Mouse (Mus musculus) midbrain, embryonic 14.5 days (tissue): ENCODE measurements around the gene Gm21974. TPM values are rescaled to one million over a fixed set of nuclear protein-coding genes. Genes with fewer than 3 reads are reported as not detected.
"Not testable (repeated sequence)": the region's sequence is repeated elsewhere in the genome, so short reads cannot be mapped to it uniquely, and the experiment has no call there.

Experiments used
- ATAC-seq: fragments of 200-750 bp; cut with Nextera tagmentation; 2 replicates; pipeline ENCODE4 v1.8.0; 2017; ENCODE audit warnings: moderate number of reproducible peaks, moderate library complexity; ENCODE audit not compliant: low FRiP score, low TSS enrichment
- DNase-seq: peaks from one replicate; pipeline ENCODE4 v3.0.0-alpha.2; 2015
- H3K27ac ChIP-seq: fragments of 300-500 bp; sonication (generic); replicated peaks from 2 replicates; pipeline ENCODE4 v1.5.1; 2014; ENCODE audit warnings: mild to moderate bottlenecking, low read depth, low read length, moderate library complexity
- H3K27me3 ChIP-seq: fragments of 300-500 bp; sonication (generic); 2 replicates; pipeline ENCODE4 v1.6.1; 2014; ENCODE audit warnings: low read length, control low read depth, mixed read lengths; ENCODE audit not compliant: control insufficient read depth, insufficient read depth
- H3K36me3 ChIP-seq: fragments of 300-500 bp; sonication (generic); 2 replicates; pipeline ENCODE4 v1.6.1; 2014; ENCODE audit warnings: low read length, control low read depth; ENCODE audit not compliant: control insufficient read depth, insufficient read depth
- H3K4me1 ChIP-seq: fragments of 300-500 bp; sonication (generic); 2 replicates; pipeline ENCODE4 v1.6.1; 2014; ENCODE audit warnings: mild to moderate bottlenecking, antibody characterized with exemption, low read length, control low read depth; ENCODE audit not compliant: control insufficient read depth, insufficient read depth
- H3K4me2 ChIP-seq: fragments of 300-500 bp; sonication (generic); 2 replicates; pipeline ENCODE4 v1.6.1; 2014; ENCODE audit warnings: mild to moderate bottlenecking, low read length, moderate library complexity
- H3K4me3 ChIP-seq: fragments of 300-500 bp; sonication (generic); replicated peaks from 2 replicates; pipeline ENCODE4 v1.5.1; 2014; ENCODE audit warnings: low read depth, low read length
- H3K9ac ChIP-seq: fragments of 300-500 bp; sonication (generic); replicated peaks from 2 replicates; pipeline ENCODE4 v1.6.1; 2014; ENCODE audit warnings: mild to moderate bottlenecking, low read length, moderate library complexity
- H3K9me3 ChIP-seq: fragments of 300-500 bp; sonication (generic); 2 replicates; pipeline ENCODE4 v1.6.1; 2016; ENCODE audit warnings: low read length, control low read depth, mixed read lengths; ENCODE audit not compliant: control insufficient read depth
- WGBS: fragments of 180-500 bp; shearing (Covaris S2); extraction: QIAGEN DNeasy Blood & Tissue Kit; methylation state at CpG from one replicate; pipeline ENCODE4 v1.1.7; 2014; 5-methylcytosine and 5-hydroxymethylcytosine counted together
- polyA plus RNA-seq: library from polyadenylated mRNA; unstranded; fragments of >200 nt; fragmentation: Nextera tagmentation; extraction: Ambion mirVana; gene quantifications from 2 replicates; pipeline ENCODE4 v1.2.1, GENCODE M21; 2014

Gm21974 gene
- polyA plus RNA-seq, 1 experiment from 2014 or later: not detected

DNA sequence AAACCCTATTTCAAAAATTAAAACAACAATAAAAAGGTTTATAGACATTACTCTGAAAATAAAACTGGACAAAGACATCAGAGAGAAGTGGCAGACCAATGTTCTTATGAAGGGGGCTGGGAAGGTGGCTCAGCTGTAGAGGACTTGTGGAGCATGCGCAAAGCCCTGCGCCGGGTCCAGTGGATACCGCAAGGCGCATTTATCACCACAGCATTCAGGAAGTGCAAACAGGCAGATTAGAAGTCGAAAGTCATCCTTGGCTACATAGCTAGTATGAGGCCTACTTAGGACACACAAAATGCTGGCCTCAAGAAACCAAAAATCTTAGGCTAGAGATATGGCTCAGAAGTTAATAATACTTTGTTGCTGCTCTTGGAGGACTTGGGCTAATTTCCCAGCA is 37.0 kb downstream of the Gm21974 start:
- WGBS: 93% methylated on average over 6 of the region's 6 CpGs
- H3K4me3 ChIP-seq: no peak overlapping the region
- no peak overlapping the region for H3K4me2 ChIP-seq
- no peak overlapping the region for H3K9ac ChIP-seq
- no peak for DNase-seq
- H3K36me3 ChIP-seq: no peaks in the 10 kb centered on the region
- no peaks in the 10 kb centered on the region for H3K4me1 ChIP-seq
- H3K27me3 ChIP-seq: no peaks in the 10 kb centered on the region
- no peaks in the 10 kb centered on the region for H3K9me3 ChIP-seq
- no peak for ATAC-seq
- H3K27ac ChIP-seq: no peak overlapping the region

DNA sequence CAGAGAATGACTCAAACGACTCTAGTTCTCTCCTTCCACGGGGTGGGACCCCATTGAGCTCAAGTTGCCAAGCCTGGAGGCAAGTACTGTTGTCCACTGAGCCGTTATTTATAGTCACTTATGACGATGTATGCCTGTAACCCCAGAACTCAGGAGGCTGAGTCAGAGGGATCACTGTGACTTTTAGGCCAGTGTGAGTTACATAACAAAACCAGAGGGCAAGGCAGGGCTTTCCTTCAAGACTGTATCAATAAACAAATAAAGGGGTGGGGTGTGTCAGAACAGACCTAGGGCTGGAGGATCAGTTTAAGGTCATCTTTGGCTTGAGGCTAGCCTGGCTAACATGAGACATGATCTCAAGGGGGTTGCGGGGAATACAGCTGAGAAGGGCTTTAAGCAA is 44.3 kb downstream of the Gm21974 start:
- Histone ChIP-seq H3K27me3 (no peaks in the 10 kb centered on the region), H3K9me3 (no peaks in the 10 kb centered on the region), H3K9ac (no peak overlapping the region), H3K4me3 (no peak overlapping the region), H3K27ac (no peak overlapping the region), H3K36me3 (peaks cover 9% of the 10 kb centered on the region; the same call in 1 of the 2 replicates), H3K4me1 (no peaks in the 10 kb centered on the region), H3K4me2 (no peak overlapping the region)
- no peak for DNase-seq
- no peak for ATAC-seq
- 82% methylated on average over 5 of the region's 5 CpGs for WGBS

DNA sequence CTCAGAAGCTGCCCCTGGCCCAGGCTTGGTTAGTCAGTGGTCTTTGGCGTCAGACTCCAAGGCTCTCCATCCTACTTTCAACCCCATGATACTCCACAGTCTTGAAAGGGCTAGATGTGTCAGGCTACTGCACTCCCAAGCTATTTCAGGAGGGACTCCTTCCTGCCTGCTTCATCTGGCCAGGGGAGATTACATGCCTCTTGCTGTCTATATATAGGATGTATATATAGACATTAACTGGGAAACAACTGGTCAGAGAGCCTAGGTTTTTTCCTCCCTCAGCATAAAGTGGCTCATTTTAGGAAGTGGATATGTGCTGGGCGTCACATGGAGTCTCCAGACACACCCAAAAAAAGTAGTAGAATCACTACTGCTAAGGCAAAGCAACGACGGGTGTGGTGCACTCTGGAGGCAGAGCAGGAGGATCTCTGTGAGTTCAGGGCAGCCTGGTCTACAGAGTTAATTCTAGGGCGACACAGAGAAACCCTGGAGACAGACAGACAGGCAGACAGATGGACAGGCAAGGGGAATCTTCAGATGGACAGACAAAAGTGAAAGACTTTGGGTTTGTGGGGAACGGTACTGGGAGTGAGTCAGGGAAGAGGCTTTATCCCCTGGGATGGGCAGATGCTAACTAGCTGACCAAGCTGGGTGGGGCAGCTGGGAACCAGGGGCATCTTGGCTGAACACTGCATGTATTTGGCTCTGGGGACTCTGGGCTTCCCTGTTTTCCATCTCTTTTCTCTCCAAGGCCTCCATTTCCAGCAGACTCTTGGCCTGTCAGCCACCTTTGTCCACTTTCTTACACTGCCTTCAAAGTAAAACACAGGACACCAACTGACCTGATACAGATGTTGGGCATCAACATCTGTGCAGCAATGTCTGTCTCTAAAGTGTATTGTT is 45.0 kb downstream of the Gm21974 start:
- no peak for ATAC-seq
- Histone ChIP-seq H3K4me2 (no peak overlapping the region), H3K4me3 (no peak overlapping the region), H3K36me3 (peaks cover 9% of the 10 kb centered on the region; the same call in 1 of the 2 replicates), H3K9me3 (no peaks in the 10 kb centered on the region), H3K27ac (no peak overlapping the region), H3K27me3 (no peaks in the 10 kb centered on the region), H3K4me1 (no peaks in the 10 kb centered on the region), H3K9ac (no peak overlapping the region)
- no peak for DNase-seq
- WGBS: 71% methylated on average over 6 of the region's 6 CpGs

DNA sequence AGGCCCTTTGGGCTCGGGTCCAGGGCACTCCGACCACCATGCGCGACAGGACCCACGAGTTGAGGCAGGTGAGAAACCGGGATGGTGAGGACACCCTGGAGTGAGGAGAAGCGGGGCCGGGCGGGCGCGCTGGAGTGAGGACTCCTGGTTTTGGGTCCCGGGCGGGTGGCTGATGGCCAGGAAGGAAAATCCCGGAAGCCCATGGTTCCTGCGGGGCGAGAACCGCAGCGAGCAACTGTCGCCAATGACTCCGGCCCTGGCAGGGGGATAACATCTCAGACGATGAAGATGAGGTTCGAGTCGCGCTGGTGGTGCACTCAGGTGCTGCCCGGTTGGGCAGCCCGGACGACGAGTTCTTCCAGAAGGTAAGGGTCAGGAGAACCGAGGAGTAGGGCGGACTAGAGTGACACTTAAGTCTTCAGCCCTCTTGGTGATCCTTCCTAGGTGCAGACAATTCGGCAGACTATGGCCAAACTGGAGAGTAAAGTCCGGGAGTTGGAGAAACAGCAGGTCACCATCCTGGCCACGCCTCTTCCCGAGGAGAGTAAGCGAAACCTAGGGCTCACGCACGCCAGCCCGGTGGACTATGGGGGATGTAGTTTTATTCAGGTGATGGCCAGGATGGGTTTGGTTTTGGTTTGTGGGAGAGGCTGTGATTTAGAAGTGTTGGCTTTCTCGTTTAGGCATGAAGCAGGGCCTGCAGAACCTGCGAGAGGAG is 53.1 kb downstream of the Gm21974 start:
- peak; percentile 53 for ATAC-seq
- peaks cover 4% of the 10 kb centered on the region; the same call in 1 of the 2 replicates for H3K36me3 ChIP-seq
- peaks cover 5% of the 10 kb centered on the region for H3K4me1 ChIP-seq
- WGBS: under 1% methylated on average over 40 of the region's 40 CpGs
- peak overlapping the region; percentile 59 for H3K4me3 ChIP-seq
- H3K9ac ChIP-seq: peak overlapping the region; percentile 66
- peak overlapping the region; percentile 99 for H3K4me2 ChIP-seq
- peak overlapping the region; percentile 88 for H3K27ac ChIP-seq
- H3K27me3 ChIP-seq: no peaks in the 10 kb centered on the region
- H3K9me3 ChIP-seq: no peaks in the 10 kb centered on the region
- peak; percentile 86 for DNase-seq

DNA sequence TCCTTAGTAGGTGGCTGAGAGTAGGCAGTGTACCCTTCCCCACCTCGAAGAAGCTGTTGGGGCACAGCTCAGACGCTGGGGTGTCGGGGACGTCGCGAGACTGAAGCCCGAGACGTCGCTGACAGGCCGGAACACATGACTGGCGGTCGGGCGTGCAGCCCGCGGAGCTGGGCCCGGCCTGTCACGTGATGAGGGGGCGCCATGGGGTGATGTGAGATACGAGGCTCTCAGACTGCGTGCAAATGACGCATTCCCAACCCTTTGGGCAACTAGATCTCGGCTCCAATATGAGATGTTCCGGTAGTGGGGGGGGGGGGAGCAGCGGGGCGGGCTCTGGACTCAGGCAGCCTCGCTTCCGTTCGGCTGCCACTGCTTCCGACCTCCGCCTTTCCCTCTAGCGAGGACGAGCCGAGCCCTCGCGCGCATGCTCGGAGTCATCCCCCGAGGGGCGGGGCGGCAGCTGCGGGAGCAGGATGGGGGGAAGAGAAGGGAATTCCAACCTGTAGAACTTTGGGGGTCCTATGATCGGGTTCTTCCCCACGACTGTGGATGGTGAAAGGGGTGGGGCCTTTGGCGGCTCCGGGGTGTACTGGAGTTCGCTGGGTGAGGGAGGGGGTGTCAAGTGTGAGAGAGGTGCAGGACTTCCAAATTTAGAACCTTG is 53.8 kb downstream of the Gm21974 start:
- peak; percentile 95 for ATAC-seq
- Histone ChIP-seq H3K9me3 (no peaks in the 10 kb centered on the region), H3K4me2 (peak overlapping the region; percentile 99), H3K36me3 (peaks cover 4% of the 10 kb centered on the region; the same call in 1 of the 2 replicates), H3K4me1 (peaks cover 5% of the 10 kb centered on the region), H3K9ac (peak overlapping the region; percentile 66), H3K27ac (peak overlapping the region; percentile 88), H3K4me3 (peak overlapping the region; percentile 59), H3K27me3 (no peaks in the 10 kb centered on the region)
- WGBS: under 1% methylated on average over 43 of the region's 46 CpGs
- DNase-seq: peak; percentile 97

DNA sequence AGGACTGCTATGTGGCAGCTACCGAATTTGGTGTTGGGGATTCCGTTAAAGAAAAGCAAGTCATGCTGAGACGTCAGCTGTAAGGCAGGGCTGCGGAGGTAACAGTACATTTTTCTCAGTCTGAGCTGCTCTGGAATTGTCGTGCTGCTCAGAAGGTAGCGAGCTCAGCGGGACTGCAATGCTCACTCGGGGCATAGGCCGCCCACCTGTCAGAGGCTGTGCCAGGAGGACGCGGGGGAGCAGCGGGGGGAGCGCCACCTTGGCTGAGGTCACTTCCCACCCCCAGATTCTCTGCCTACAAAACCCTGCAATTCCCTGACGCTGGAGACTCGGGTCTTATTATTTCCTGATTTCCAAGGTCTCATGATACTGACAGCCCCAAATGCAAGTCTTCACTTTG is 54.4 kb downstream of the Gm21974 start:
- ATAC-seq (peak; percentile 10; the same call in 1 of the 2 replicates), DNase-seq (peak; percentile 40)
- peak overlapping the region; percentile 59 for H3K4me3 ChIP-seq
- peak overlapping the region; percentile 66 for H3K9ac ChIP-seq
- H3K9me3 ChIP-seq: no peaks in the 10 kb centered on the region
- peak overlapping the region; percentile 88 for H3K27ac ChIP-seq
- peaks cover 5% of the 10 kb centered on the region for H3K4me1 ChIP-seq
- WGBS: 3% methylated on average over 15 of the region's 15 CpGs
- no peaks in the 10 kb centered on the region for H3K27me3 ChIP-seq
- H3K36me3 ChIP-seq: 0 out of 2 replicates have a peak, but pooled peaks cover 4% of the 10 kb centered on the region
- peak overlapping the region; percentile 99 for H3K4me2 ChIP-seq

DNA sequence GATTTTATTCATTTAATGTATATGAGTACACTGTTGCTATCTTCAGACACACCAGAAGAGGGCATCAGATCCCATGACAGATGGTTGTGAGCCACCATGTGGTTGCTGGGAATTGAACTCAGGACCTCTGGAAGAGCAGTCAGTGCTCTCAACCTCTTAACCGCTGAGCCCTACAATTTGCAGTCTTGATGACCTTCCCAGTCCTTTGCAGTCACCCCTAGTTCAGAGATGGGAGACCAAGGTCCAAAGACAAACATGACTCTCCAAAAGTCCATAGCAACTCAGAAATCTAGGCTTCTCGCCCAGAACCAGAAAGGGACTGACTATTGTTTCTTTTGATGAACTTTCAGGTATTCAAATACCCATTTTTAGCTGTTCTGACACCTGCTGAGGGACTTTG is 55.2 kb downstream of the Gm21974 start:
- H3K36me3 ChIP-seq, ATAC-seq, H3K4me1 ChIP-seq, DNase-seq, H3K9me3 ChIP-seq, H3K9ac ChIP-seq, H3K27me3 ChIP-seq, H3K4me3 ChIP-seq, H3K27ac ChIP-seq: not testable (repeated sequence)
- H3K4me2 ChIP-seq: peak overlapping the region; percentile 99
- WGBS: 79% methylated on average over 2 of the region's 2 CpGs

DNA sequence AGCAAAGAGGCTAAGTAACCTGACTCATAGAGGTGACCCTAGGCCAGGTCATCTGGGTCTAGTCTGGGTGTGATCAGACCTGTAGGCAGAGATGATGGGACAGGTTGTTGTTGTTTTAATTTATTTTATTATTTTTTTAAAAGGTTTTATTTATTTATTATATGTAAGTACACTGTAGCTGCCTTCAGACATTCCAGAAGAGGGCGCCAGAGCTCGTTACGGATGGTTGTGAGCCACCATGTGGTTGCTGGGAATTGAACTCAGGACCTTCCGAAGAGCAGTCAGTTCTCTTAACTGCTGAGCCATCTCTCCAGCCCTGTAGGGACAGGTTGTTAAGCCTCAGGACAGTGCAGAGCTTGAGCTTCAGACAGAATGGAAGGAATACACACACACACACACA is 57.4 kb downstream of the Gm21974 start:
- not testable (repeated sequence) for H3K4me1 ChIP-seq, H3K27ac ChIP-seq, H3K36me3 ChIP-seq, H3K9ac ChIP-seq, H3K9me3 ChIP-seq, H3K4me2 ChIP-seq, ATAC-seq, H3K27me3 ChIP-seq, DNase-seq, H3K4me3 ChIP-seq
- WGBS: 74% methylated on average over 4 of the region's 4 CpGs
